Mouse (Mus musculus): ENCODE results near the gene Il1r2. TPM values are rescaled to one million over a fixed set of nuclear protein-coding genes. Genes with fewer than 3 reads are reported as not detected.
A peak's percentile ranks its signal among the peaks of the same experiment; 100 is the strongest.

Il1r2 gene
- total and polyA plus RNA-seq, 3 experiments: 1.3 TPM; not detected in 2

- no peak for DNase-seq
Observed at GRCm38 (mm10) chr1:40061359-40061758, 12.5 kb upstream of the Il1r2 start.

DNA sequence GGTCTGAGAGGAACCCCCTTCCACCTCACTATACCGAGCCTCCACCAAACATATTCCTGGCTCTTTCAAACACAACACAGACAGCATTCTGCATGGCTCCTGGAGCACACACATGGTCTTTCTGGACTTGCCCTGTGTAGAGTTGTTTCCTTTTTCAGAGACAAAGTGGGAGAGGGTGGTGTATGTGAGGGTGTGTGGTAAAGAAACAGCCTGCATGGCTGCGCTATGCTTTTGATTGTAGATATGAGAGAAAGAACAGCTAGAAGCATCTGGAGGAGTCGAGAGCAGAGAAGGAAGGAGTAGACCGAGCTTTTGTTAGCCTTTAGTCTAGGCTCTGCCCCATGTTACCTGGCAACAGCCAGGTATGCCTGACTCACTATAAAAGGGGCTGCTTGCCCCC is 10.5 kb upstream of the Il1r2 start:
- DNase-seq: no peak

DNA sequence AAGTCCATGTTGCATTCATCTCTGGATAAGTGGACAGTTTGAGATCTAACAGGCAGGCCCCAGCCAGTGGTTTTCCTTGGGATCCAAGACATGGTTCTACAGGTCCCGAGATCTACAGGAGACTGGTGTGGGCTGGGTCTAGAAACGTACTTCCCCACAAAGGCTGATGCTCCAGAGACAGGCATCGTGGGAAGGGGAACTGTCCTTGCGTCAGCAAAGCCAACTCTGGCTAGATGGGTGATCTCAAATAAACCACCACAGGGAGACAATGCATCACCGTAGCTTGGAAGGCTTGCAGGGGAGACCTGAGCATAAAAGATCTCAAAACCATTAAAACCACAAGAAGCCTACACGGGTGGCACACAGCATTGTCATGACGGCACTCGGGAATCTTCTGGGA is 9.4 kb upstream of the Il1r2 start:
- no peak for DNase-seq

DNA sequence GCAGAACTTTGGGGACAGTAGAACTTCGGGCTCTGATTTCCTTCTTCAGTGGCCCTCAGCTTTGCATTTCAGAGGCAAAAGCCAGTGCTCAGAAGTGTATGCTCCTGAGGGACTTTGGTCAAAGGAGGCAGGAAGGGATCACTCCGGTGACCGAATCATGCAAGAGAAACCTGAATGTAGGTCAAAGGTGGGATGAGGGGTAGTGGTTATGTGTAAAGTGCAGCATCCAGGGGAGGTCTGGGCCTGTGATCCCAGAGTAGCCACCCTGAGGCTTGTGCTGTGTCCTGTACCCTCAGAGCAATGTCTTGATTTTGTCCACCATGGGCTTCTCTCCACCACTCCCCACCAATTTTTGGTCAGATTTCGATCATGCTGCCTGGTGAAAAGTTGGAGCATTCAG is 1.3 kb upstream of the Il1r2 start:
- DNase-seq: no peak

DNA sequence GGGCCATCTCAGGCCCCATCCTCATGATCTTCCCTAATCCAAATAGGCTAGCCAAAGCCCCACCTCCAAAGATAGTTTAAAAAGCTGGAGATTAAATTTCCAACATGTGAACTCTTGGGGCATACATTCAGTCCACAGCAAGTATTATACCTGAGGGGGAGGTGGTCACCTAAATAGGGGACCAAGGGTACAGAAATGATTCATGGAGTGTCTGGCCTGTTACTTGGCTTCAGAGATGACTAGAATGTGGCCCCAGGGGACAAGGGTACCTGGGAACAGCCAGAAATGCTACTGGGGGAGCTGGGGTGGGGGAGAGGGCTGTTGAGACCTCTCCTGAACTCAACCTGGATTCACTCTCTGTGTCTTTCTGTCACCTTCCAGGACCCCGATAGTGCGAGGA is 3.4 kb downstream of the Il1r2 start:
- no peak for DNase-seq

- no peak for DNase-seq
Observed at GRCm38 (mm10) chr1:40081041-40081440, 7.2 kb downstream of the Il1r2 start.

GRCm38 (mm10) chr1:40084386-40084785 is 10.5 kb downstream of the Il1r2 start:
- no peak for DNase-seq

DNA sequence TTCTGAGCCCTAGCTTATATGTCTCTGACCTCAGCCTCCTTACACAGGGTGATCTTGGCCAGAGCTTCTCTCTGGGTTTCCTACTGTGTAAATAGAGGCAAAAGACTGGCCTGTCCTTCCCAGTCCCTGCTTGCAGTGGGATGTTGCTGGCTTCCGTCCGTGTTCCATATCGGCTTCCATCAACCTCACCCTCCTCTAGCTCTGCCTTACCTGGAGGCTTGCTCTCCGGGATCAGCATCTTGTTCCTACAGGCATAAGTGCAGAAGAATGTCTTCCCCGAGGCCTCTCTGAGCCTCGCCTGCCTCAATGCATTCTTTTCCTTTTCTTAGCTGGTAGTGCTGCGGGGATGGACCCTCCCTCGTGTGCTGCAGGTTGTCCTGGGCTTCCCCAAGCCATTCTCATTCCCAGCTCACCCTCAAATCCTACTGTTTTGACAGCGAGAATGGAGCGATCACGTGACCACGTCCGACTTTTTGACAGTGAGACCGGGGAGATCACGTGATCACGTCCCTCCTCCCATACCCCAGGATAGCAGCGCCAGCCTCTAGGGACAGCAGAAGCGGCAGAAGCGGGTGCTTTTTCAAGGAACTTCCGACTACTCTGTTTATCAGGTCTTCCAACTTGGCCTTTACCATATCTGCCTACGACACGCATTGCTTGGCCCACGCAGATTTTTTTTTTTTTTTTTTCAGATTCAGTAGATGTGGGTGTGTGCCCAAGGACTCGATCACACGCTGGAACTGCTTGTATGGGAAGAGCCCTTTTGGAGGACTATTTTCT is 11.7 kb downstream of the Il1r2 start:
- peak; percentile 68 for DNase-seq

DNA sequence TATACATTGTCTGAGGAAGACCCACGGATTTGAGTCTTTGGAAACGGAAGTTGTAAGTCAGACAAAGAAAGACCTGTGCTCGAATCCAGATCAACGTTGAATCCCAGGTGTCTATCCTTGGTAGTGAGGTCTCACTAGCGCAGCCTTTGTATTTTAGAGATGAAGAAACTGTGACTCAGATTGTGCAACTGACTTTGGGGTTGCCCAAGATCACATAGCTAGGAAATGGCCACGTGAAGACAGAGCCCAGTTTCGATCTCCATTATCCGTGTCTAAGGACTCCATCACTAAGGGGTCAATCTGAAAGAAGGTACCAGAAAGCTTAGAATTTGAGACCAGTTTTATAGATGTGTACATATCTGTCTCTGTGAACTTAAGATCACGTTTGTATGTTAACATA is 17.3 kb downstream of the Il1r2 start:
- no peak for DNase-seq

- DNase-seq: no peak
Observed at GRCm38 (mm10) chr1:40092541-40092940, 18.7 kb downstream of the Il1r2 start.

- no peak for DNase-seq
Observed at GRCm38 (mm10) chr1:40094601-40095304, 20.9 kb downstream of the Il1r2 start.

- no peak for DNase-seq
Observed at GRCm38 (mm10) chr1:40095585-40095984, 21.7 kb downstream of the Il1r2 start.

GRCm38 (mm10) chr1:40106306-40106705 is 32.4 kb downstream of the Il1r2 start:
- DNase-seq: no peak

DNA sequence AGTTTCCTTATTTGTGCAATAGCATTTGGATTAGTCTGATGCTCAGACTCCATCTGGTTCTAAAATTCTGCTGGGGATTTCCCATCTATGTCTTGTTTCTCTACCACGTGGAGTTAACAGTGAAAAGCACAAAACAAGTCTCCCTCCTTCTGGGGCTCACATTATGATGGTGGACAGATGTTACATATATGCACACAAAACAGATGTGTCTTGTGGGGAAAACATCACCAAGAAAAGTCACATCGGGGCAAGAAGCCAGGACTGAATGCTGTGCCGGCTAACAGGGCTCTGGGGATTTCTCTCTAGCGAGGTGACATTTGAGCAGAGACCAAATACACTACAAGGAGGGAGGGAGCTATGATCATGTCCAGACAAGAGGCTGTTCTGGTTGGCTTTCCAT is 32.8 kb downstream of the Il1r2 start:
- DNase-seq: no peak

- no peak for DNase-seq
Observed at GRCm38 (mm10) chr1:40107971-40108749, 34.3 kb downstream of the Il1r2 start.

DNA sequence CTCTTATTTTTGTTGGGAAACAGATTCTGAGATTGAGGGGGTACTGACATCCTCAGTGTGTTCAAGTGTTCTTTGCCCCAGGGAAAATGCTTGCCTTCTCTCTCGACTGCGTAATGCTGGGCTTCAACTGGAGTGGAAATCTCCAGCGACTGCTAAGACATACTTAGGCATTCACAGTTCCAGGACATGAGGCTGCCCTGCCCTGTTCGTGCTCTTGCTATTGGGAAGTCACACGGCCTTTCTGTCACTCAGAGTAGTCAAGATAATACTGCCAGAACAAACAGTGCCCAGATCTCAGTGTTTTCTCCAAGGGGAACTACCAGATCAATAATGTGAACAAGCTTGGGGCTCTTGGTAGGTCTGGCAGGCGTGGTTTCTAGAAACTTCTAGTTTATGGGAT is 35.9 kb downstream of the Il1r2 start:
- no peak for DNase-seq

DNA sequence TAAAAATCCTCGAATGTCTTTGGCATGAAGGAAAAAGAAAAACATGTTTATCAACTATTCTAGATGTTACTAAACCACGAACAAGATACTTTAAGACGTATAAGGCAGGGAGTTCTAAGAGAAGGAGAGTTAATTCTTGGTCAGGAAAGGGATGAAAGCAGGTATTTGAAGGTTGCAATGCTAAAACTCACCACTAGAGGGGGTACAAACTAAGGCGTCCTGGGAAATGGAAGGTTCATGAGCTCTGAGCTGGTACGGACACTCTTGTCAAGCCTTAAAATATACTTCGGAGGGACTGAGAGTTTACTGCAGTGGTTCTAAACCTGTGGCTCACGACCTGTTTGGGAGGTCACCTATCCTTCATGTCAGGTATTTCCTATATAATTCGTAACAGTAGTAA is 41.4 kb downstream of the Il1r2 start:
- DNase-seq: peak; percentile 21

GRCm38 (mm10) chr1:40116422-40116821 is 42.5 kb downstream of the Il1r2 start:
- DNase-seq: peak; percentile 80

DNA sequence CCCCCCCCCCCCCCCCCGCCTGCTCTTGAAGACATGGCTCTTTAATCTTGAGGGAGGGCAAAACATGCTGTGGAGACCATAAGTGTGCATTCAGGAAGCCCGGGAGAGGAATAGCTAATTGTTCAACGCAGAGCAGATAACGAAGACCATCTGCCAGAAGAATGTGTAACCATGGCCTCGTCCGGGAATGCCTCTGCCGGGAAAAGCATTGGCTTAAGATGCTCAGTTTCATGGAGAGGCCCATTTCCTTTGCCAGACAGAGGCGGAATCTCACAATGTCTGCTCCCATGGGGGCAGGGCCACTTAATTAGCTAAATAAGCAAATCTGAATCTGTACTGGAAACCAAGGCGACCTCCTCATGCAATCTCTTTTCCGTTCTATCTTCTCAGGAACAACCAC is 43.7 kb downstream of the Il1r2 start:
- no peak for DNase-seq

GRCm38 (mm10) chr1:40124237-40124636 is 50.4 kb downstream of the Il1r2 start:
- no peak for DNase-seq

DNA sequence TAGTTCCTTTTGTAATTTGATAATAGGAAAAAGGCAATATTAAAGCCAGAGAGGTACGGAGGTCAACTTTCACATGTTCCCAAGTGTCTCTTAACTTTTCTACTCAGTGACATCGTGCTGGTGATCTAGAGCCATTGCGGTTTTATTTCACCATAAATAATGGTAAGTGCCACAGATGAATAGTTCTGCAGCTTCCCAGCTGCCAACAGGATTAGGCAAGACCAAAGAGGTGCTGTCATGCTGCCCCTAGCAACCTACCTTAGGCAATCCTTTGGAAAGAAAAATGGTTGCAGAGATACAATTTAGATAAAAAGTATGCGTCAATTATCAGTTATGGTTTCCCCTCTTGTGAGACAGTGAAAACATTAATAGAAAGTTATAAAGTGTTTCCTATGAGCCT is 54.6 kb downstream of the Il1r2 start:
- peak; percentile 48 for DNase-seq

DNA sequence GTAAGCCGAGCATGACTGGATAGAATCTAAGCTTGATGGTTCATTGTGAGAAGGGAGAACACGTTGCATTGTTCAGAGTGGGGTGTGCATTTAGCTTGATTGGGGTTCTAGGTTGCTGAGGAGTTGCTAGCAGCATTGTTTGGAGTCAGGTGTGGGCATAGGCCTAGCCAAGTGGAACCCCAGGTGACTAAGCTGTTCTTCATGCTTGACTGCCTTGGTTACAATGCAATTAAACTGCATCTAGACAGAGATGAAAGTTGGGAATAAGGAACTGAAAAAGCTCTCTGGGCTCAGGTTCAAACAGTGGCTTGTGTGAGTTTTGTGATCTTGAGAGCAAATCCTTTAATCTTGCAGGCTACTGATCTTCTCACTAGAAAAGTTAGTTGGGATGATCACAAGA is 55.4 kb downstream of the Il1r2 start:
- no peak for DNase-seq

DNA sequence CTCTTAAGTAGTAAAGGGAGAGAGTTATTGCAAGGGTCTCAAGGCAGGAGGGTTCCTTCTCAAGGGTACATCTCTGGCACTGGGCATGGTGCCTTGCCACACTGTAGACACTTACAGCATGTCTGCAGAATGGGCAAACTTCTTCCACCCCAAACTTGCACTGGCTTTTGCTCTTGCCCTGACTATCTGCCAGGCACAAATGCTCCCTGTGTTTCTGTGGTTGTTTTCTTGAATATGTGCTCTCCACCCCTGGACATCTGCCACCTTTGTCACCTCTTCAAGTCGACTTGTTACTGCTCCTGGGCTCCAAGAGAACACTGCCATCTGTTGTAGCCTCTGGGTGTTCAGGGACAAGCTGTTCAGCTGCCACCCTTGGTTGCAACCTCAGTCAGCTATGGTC is 57.8 kb downstream of the Il1r2 start:
- no peak for DNase-seq

All from adrenal gland, adult 2 months (tissue).